Comparison of ENCODE assay signal across 8 mouse cellular contexts in genomic region chr5:114658255-114658654, GRCm38 (mm10). TPM values are rescaled to one million over a fixed set of nuclear protein-coding genes. Genes with fewer than 3 reads are reported as not detected.
DNase-seq lines count a peak whose midpoint lies in the region; ATAC-seq and TF ChIP-seq lines count a peak whose summit lies in the region.

Gene Trpv4, minus strand, starts transcription at chr5:114658421.

- intact Hi-C loops in left cerebral cortex, postnatal 14 days (cut with DNase I): no loop called here

- no peak for TF ChIP-seq CTCF in lung, embryonic 14.5 days (IDR thresholded peaks at IDR 0.05; ENCODE audit: low read depth)

- peak within 1 kb of the TSS; percentile 50 for H3K4me3 ChIP-seq in lung, embryonic 14.5 days (ENCODE audit: low read depth, low read length)
- peak within 1 kb of the TSS; percentile 59 for H3K4me3 ChIP-seq in embryonic facial prominence, embryonic 14.5 days (ENCODE audit: low read depth, low read length)
- H3K4me3 ChIP-seq in hindbrain, embryonic 14.5 days (replicated peaks; ENCODE audit: low read length): peak within 1 kb of the TSS; percentile 33
- H3K4me3 ChIP-seq in liver, embryonic 16.5 days (ENCODE audit: low read depth, low read length): peak within 1 kb of the TSS; percentile 45

- peaks cover 40% of the 10 kb centered on the region for H3K27me3 ChIP-seq in lung, embryonic 14.5 days (ENCODE audit: insufficient read depth, low read length)
- H3K27me3 ChIP-seq in embryonic facial prominence, embryonic 14.5 days (replicated peaks; ENCODE audit: control insufficient read depth, insufficient read depth, low read length): peaks cover 17% of the 10 kb centered on the region
- peaks cover 44% of the 10 kb centered on the region for H3K27me3 ChIP-seq in hindbrain, embryonic 14.5 days (ENCODE audit: control insufficient read depth, insufficient read depth, low read length)
- peaks cover 38% of the 10 kb centered on the region for H3K27me3 ChIP-seq in liver, embryonic 16.5 days (ENCODE audit: control insufficient read depth, insufficient read depth, low read depth, low read length)

- H3K27ac ChIP-seq in lung, embryonic 14.5 days (ENCODE audit: low read depth): no peak within 1 kb of the TSS
- H3K27ac ChIP-seq in embryonic facial prominence, embryonic 14.5 days (replicated peaks; ENCODE audit: low read depth, low read length): no peak within 1 kb of the TSS
- H3K27ac ChIP-seq in hindbrain, embryonic 14.5 days: no peak within 1 kb of the TSS
- H3K27ac ChIP-seq in liver, embryonic 16.5 days (ENCODE audit: low read length): no peak within 1 kb of the TSS

- H3K4me2 ChIP-seq in lung, embryonic 14.5 days: peak within 1 kb of the TSS; percentile 97
- peak within 1 kb of the TSS; percentile 95 for H3K4me2 ChIP-seq in embryonic facial prominence, embryonic 14.5 days (ENCODE audit: low read depth, low read length)
- H3K4me2 ChIP-seq in hindbrain, embryonic 14.5 days (replicated peaks): peak within 1 kb of the TSS; percentile 66
- H3K4me2 ChIP-seq in liver, embryonic 16.5 days (ENCODE audit: low read depth, low read length): peak within 1 kb of the TSS; percentile 57

- H3K9me3 ChIP-seq in lung, embryonic 14.5 days (ENCODE audit: low read depth, low read length): no peaks in the 10 kb centered on the region
- H3K9me3 ChIP-seq in embryonic facial prominence, embryonic 14.5 days (ENCODE audit: control insufficient read depth, low read length): no peaks in the 10 kb centered on the region
- H3K9me3 ChIP-seq in hindbrain, embryonic 14.5 days (ENCODE audit: control insufficient read depth, low read length): no peaks in the 10 kb centered on the region
- no peaks in the 10 kb centered on the region for H3K9me3 ChIP-seq in liver, embryonic 16.5 days (replicated peaks; ENCODE audit: control insufficient read depth, low read length)

- H3K4me1 ChIP-seq in lung, embryonic 14.5 days (ENCODE audit: insufficient read depth): no peaks in the 10 kb centered on the region
- 0 out of 2 replicates have a peak, but pooled peaks cover 9% of the 10 kb centered on the region for H3K4me1 ChIP-seq in embryonic facial prominence, embryonic 14.5 days (ENCODE audit: control insufficient read depth, insufficient read depth, low read length)
- H3K4me1 ChIP-seq in hindbrain, embryonic 14.5 days (replicated peaks; ENCODE audit: control insufficient read depth, insufficient read depth, low read length): peaks cover 6% of the 10 kb centered on the region; the same call in 1 of the 2 replicates
- H3K4me1 ChIP-seq in liver, embryonic 16.5 days (ENCODE audit: control insufficient read depth, low read depth, low read length): peaks cover 3% of the 10 kb centered on the region

- ATAC-seq in lung, embryonic 14.5 days (ENCODE audit: insufficient read depth): peak; percentile 71
- peak; percentile 71 for ATAC-seq in embryonic facial prominence, embryonic 14.5 days (ENCODE audit: low read depth)
- peak; percentile 40; the same call in 1 of the 2 replicates for ATAC-seq in hindbrain, embryonic 14.5 days (ENCODE audit: low FRiP score)
- ATAC-seq in liver, embryonic 16.5 days (ENCODE audit: low read depth): no peak

- peak within 1 kb of the TSS; percentile 52; the same call in 1 of the 2 replicates for H3K9ac ChIP-seq in lung, embryonic 14.5 days
- H3K9ac ChIP-seq in embryonic facial prominence, embryonic 14.5 days (ENCODE audit: low read depth, low read length): peak within 1 kb of the TSS; percentile 73
- H3K9ac ChIP-seq in hindbrain, embryonic 14.5 days: peak within 1 kb of the TSS; percentile 42; the same call in 1 of the 2 replicates
- H3K9ac ChIP-seq in liver, embryonic 16.5 days (ENCODE audit: low read depth, low read length): peak within 1 kb of the TSS; percentile 24; the same call in 1 of the 2 replicates

- peak; percentile 63 for DNase-seq in lung, embryonic 14.5 days
- DNase-seq in lung, adult 18-20 months: no peak
- DNase-seq in embryonic facial prominence, embryonic 14.5 days (ENCODE audit: low spot score): no peak
- DNase-seq in hindbrain, embryonic 14.5 days (ENCODE audit: low spot score): no peak
- DNase-seq in B cell, adult 2 months: no peak
- DNase-seq in left cerebral cortex, postnatal 14 days (ENCODE audit: low spot score in 2 of 2): no peak
- no peak for DNase-seq in yolk sac, embryonic 10.5 days (ENCODE audit: low spot score)

- H3K36me3 ChIP-seq in lung, embryonic 14.5 days (ENCODE audit: insufficient read depth): no peaks in the 10 kb centered on the region
- H3K36me3 ChIP-seq in embryonic facial prominence, embryonic 14.5 days (ENCODE audit: control insufficient read depth, insufficient read depth, low read length): no peaks in the 10 kb centered on the region
- H3K36me3 ChIP-seq in hindbrain, embryonic 14.5 days (replicated peaks; ENCODE audit: control insufficient read depth, insufficient read depth): no peaks in the 10 kb centered on the region
- H3K36me3 ChIP-seq in liver, embryonic 16.5 days (ENCODE audit: control insufficient read depth, insufficient read depth): no peaks in the 10 kb centered on the region

- WGBS in lung, embryonic 14.5 days: under 1% methylated on average over 30 of the region's 47 CpGs
- under 1% methylated on average over 23 of the region's 47 CpGs for WGBS in embryonic facial prominence, embryonic 14.5 days
- 1% methylated on average over 43 of the region's 47 CpGs for WGBS in hindbrain, embryonic 14.5 days
- 2% methylated on average over 45 of the region's 47 CpGs for WGBS in liver, embryonic 16.5 days (ENCODE audit: insufficient replicate concordance)

RNA-seq across cellular contexts. Expression of gene Trpv4, which starts in this region (rescaled TPM):
- 1.0 and 1.6 TPM in 2 replicates for polyA plus RNA-seq in lung, embryonic 14.5 days (2014; fragmentation: Nextera tagmentation; extraction: Ambion mirVana)
- polyA plus RNA-seq in embryonic facial prominence, embryonic 14.5 days (2014; fragmentation: Nextera tagmentation; extraction: Ambion mirVana): 11.9 TPM in 2 replicates
- polyA plus RNA-seq in hindbrain, embryonic 14.5 days (2014; fragmentation: Nextera tagmentation; extraction: Ambion mirVana): 1.1 and 1.4 TPM in 2 replicates
- polyA plus RNA-seq in liver, embryonic 16.5 days (2015; fragmentation: Nextera tagmentation; extraction: Ambion mirVana): 0.44 and 0.53 TPM in 2 replicates
- total RNA-seq in left cerebral cortex, postnatal 14 days (2021): 1 to 10 TPM; 2.0 to 2.2 TPM
